Mouse (Mus musculus) stomach, embryonic 16.5 days (tissue): ENCODE measurements around the gene Mcur1. TPM values are rescaled to one million over a fixed set of nuclear protein-coding genes. Genes with fewer than 3 reads are reported as not detected.

Experiments used
- ATAC-seq: fragments of 200-750 bp; cut with Nextera tagmentation; 2 replicates; pipeline ENCODE4 v1.8.0; 2017; ENCODE audit warnings: moderate number of reproducible peaks, moderate TSS enrichment; ENCODE audit not compliant: insufficient read depth, low FRiP score
- H3K27ac ChIP-seq: fragments of 300-500 bp; sonication (generic); 2 replicates; pipeline ENCODE4 v1.5.1; 2014; ENCODE audit warnings: low read length
- H3K27me3 ChIP-seq: fragments of 300-500 bp; sonication (generic); 2 replicates; pipeline ENCODE4 v1.6.1; 2014; ENCODE audit warnings: low read length, control low read depth, mixed read lengths; ENCODE audit not compliant: control insufficient read depth, insufficient read depth
- H3K36me3 ChIP-seq: fragments of 300-500 bp; sonication (generic); 2 replicates; pipeline ENCODE4 v1.6.1; 2014; ENCODE audit warnings: low read length; ENCODE audit not compliant: control insufficient read depth, insufficient read depth
- H3K4me1 ChIP-seq: fragments of 300-500 bp; sonication (generic); 2 replicates; pipeline ENCODE4 v1.6.1; 2014; ENCODE audit warnings: low read length, control low read depth, mixed read lengths; ENCODE audit not compliant: control insufficient read depth, insufficient read depth
- H3K4me2 ChIP-seq: fragments of 300-500 bp; sonication (generic); 2 replicates; pipeline ENCODE4 v1.6.1; 2014; ENCODE audit warnings: low read depth, low read length, mixed read lengths
- H3K4me3 ChIP-seq: fragments of 300-500 bp; sonication (generic); replicated peaks from 2 replicates; pipeline ENCODE4 v1.5.1; 2014; ENCODE audit warnings: mild to moderate bottlenecking, low read length
- H3K9ac ChIP-seq: fragments of 300-500 bp; sonication (generic); 2 replicates; pipeline ENCODE4 v1.6.1; 2014; ENCODE audit warnings: low read length
- H3K9me3 ChIP-seq: fragments of 300-500 bp; sonication (generic); replicated peaks from 2 replicates; pipeline ENCODE4 v1.6.1; 2016; ENCODE audit warnings: low read length, control low read depth; ENCODE audit not compliant: control insufficient read depth
- WGBS: fragments of 180-500 bp; shearing (Covaris S2); extraction: QIAGEN DNeasy Blood & Tissue Kit; methylation state at CpG from one replicate; pipeline ENCODE4 v1.1.7; 2014; 5-methylcytosine and 5-hydroxymethylcytosine counted together
- polyA plus RNA-seq: library from polyadenylated mRNA; unstranded; fragments of >200 nt; fragmentation: Nextera tagmentation; extraction: Ambion mirVana; gene quantifications from 2 replicates; pipeline ENCODE4 v1.2.1, GENCODE M21; 2015

The Mcur1 gene
- polyA plus RNA-seq, 1 experiment from 2014 or later, result 10.6 TPM

DNA sequence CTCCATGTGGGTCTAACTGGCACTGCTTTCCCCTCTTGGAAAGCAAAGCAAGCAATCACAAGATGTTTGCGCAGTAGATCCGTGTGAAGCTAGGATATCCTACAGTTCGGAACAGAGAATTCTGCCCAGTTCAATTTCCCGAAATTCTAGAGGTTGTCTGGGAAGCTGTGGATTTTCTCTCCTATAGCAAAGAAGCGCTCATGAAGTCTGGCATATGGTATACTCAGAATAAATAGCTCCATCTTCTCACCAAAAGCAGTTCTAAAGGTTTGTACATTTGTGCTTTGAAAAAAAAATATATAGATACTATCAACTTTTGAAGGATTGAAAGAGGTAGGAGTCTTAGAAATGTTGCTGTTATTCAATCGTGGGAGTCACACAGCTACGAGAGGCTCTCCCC lies 64.3 kb downstream of the Mcur1 start:
- Histone ChIP-seq H3K27ac (no peak overlapping the region), H3K9me3 (no peaks in the 10 kb centered on the region), H3K27me3 (no peaks in the 10 kb centered on the region), H3K4me1 (0 out of 2 replicates have a peak, but pooled peaks cover 3% of the 10 kb centered on the region), H3K9ac (no peak overlapping the region), H3K36me3 (no peaks in the 10 kb centered on the region), H3K4me2 (no peak overlapping the region), H3K4me3 (no peak overlapping the region)
- ATAC-seq, result no peak
- 91% methylated on average over 7 of the region's 7 CpGs for WGBS

DNA sequence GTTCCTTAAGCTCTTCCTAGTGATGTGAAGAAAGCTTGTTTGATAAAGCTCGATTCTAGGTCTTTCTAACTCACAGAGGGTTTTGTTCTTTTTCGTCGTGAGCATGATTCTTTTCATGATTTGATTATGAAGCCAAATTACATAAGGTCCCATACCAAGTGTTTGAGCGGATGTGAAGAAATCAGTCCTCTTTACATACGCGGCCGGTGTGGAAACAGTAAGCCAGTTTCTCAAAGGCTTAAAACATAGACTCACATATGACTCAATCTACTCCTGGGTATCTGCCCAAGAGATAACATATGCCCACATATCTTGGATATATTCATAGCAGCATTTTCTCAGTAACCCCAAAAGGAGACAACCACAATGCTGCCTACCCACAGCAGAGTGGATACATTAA lies 66.3 kb downstream of the Mcur1 start:
- Histone ChIP-seq H3K4me2 (no peak overlapping the region), H3K36me3 (no peaks in the 10 kb centered on the region), H3K27ac (peak overlapping the region; percentile 68), H3K4me1 (no peaks in the 10 kb centered on the region), H3K4me3 (no peak overlapping the region), H3K27me3 (no peaks in the 10 kb centered on the region), H3K9me3 (no peaks in the 10 kb centered on the region), H3K9ac (no peak overlapping the region)
- ATAC-seq, result no peak
- 70% methylated on average over 7 of the region's 7 CpGs for WGBS

DNA sequence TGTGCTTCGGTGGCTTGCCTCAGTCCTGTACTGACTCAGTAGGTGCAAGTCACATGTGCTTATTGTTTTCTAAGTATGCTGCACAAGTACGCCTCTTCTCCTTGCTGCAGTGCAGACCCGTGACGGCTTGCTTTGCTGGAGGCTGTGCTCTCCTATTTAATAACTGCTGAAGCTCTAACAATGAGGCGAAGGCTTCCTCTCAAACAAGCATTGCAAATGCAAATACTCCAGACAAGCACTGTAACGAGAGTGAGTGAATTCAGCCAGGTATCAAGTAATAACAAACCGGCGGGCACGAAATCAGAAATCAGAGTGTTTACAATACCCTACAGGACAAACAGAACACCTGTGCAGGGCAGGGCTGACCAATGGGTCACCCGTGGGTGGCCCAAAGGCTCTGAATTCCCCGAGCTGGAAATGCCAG lies 66.9 kb downstream of the Mcur1 start:
- WGBS, result 47% methylated on average over 11 of the region's 11 CpGs
- H3K4me2 ChIP-seq, result 0 out of 2 replicates have a peak overlapping the region, but pooled peaks have one; percentile 18
- ATAC-seq, result no peak
- H3K9ac ChIP-seq, result peak overlapping the region; percentile 37; the same call in 1 of the 2 replicates
- H3K36me3 ChIP-seq, result no peaks in the 10 kb centered on the region
- peak overlapping the region; percentile 68 for H3K27ac ChIP-seq
- H3K27me3 ChIP-seq, result no peaks in the 10 kb centered on the region
- no peaks in the 10 kb centered on the region for H3K9me3 ChIP-seq
- H3K4me1 ChIP-seq, result no peaks in the 10 kb centered on the region
- no peak overlapping the region for H3K4me3 ChIP-seq

Other genes starting within 250 kb of the Mcur1 start
- 16.2 and 18.5 TPM in 2 replicates for gene Sirt5, start 194.7 kb downstream of the Mcur1 start, polyA plus RNA-seq
- gene Nol7, start 161.8 kb downstream of the Mcur1 start, polyA plus RNA-seq, result 92.0 and 119 TPM in 2 replicates
- gene Ranbp9, start 78.9 kb downstream of the Mcur1 start, polyA plus RNA-seq, result 7.0 and 7.9 TPM in 2 replicates
- 1.5 and 2.9 TPM in 2 replicates for gene Rnf182, start 55.5 kb upstream of the Mcur1 start, polyA plus RNA-seq
- gene Cd83, start 224.6 kb upstream of the Mcur1 start, polyA plus RNA-seq, result 9.7 and 10.6 TPM in 2 replicates